Mouse (Mus musculus) retina, adult 2 months (tissue): ENCODE results near the gene Scn3a.
"Not testable (repeated sequence)": the region's sequence is repeated elsewhere in the genome, so short reads cannot be mapped to it uniquely, and the experiment has no call there.

ENCODE experiments used
- DNase-seq: peaks from one replicate; pipeline ENCODE4 v3.0.0-alpha.2; 2012; ENCODE audit warnings: low read depth, low spot score

The Scn3a gene

DNA sequence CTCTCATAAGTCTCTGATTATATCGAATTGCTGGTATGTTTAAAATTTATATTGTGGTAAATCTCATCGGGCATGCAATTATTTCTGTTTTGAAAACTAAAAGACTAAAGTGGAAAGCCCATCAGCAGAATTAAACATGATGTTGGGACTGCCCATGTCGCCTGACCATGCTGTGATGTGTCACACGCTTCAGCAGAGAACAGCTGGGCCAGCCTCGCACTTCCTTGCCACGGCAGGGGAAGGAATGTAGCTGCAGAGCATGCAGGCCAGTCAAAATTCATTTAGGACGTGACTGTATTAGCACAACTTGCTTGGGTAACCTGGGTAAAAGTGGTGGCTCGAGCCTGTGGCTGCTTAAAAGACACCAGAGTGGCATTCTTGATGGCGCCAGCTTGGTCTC, 77.0 kb downstream of the Scn3a start:
- no peak for DNase-seq

- DNase-seq, result no peak
Observed at GRCm38 (mm10) chr2:65483434-65483833, 84.0 kb downstream of the Scn3a start.

DNA sequence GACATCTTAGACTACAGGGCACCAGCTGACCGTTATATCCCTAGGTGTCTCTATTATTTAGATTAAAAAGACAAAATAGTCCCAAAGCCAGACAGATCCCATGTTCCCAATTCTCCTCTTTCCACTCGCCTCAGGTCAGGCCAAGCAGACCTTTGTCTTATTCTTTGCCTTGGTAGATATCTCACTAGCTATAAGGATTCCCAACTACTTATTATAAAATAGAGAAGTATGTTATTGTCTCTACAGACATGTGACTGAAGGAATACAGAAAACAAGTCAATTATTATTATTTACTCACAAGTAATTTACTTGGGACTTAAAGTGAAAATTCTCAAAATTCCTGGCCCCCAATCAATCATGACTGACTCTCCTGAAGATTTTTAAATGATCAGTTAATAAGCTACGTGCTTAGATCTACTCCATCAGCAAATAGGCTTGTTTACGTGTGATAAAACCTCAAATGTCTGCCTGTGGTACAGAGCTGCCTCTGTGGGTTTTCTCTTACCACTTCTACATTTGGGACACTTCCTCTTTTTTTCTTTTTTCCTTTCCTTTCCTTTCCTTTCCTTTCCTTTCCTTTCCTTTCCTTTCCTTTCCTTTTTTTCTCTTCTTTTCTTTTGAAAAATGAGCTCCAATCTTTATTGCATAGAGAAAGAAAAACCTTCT, 86.3 kb downstream of the Scn3a start:
- no peak for DNase-seq

DNA sequence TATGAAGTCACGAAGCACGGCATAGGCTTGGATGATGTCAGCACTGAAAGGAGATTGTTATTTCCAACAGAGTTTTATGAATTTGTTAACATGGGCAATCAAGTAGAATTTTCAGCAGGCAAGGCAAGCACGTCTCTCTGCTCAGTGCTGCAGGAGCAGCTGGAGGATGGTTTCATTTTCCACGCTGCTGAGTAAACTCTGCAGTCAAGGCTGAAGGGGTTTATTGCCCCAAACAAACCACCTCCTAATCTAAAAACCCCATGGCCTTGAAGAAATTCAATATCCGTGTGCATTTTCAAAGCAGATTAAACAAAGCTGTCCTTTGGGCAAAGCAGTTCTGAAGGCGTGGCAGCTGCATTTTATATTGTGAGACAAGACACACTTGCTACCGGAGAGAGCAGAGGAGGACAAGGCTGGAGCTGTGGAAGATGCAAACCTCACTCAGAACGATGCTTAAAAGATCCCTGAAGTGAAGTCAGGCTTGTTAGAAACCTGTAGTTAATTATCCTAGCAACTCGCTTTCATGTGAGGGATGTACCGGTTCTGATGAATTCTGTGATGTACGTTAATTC, 96.0 kb downstream of the Scn3a start:
- no peak for DNase-seq

DNA sequence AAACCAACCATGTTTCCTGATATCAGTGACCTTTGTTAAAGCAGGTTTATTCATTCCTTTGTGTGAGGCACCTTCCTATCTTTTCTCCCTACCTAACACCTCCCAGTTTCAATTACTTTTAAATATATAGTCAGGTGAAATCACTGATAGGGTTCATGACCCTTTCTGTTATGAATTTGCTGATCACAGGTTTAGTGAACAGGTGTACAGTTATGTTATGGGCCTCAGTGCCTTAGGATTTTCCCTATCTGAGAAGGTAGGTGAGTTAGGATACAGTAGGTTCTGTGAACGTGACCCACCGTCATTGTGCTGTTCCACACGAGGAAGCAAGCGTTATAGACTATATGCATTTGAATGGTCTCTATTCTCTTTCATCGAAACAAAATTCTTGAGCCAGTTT, 101.7 kb downstream of the Scn3a start:
- DNase-seq, result no peak

GRCm38 (mm10) chr2:65453763-65454162, 113.7 kb downstream of the Scn3a start:
- no peak for DNase-seq

DNA sequence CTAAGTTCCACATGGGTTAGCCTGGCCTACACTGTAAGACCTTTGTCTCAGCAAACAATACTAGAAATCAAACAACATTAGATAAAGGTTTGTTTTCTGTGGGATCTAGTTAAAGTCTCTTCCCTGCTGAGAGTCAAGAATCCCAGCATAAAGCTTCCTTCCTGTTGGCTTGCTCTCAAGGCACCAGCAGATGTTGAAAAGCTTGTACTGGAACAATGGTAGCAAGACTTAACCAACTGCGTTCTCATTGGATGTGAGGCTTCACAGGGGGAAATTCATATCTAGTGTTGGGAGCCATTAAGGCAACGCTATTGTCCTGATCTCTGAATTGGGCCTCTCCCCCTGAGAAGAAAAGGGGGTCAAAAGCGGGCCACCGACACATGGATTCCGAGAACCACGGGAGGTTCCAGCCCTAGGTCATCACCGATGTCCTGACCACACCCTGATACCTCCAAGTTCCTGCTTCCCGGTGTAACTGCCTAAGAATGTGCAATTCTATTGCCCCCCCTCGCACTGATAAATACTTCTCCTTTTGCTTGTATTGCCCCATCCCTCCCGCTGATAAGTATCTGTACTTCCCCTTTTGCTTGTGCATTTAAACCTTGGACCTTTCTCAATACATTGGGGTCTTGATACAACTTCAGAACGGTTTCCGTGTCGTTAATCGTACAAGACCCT, 115.9 kb downstream of the Scn3a start:
- not testable (repeated sequence) for DNase-seq

DNA sequence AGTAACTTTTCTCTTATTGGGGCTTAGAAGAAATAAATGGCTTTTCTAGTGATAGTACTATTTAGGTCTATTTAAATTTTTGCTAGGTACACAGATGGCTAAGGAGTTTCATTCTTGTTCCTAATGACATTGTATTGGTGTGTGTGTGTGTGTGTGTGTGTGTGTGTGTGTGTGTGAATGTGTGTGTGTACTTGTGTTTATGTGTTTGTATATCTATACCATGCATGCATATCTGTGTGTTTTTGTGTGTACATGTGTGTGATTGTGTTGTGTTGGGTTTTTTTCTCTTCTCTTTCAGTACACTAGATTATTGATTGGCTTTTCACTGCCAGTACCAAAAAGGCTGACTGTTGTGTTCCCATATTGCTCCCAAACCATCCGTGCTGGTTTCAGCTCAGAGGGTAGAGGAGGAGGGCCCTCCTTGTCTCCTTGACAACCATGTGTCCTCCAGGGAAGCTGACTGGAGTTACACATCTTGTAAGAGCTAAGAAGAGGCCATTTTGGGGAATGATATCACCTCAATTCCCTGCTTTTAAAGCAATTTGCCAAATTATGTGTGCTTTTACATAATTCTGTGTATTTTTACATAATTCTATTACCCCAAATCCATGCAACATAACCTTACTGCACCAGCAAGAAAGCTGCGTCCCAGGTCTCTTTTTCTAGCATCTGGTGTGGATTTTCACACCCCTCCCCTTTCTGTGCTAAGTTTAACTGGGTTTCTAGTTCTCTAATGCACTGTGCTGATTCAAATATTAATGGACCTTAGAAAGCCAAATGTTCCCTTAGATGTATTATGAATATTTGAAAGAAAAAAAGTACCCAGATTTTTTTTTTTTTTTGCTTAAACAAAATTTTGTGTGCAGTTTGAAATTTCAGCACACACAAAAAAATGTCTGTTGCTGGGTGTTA, 116.7 kb downstream of the Scn3a start:
- DNase-seq, result no peak

- no peak for DNase-seq
Observed at GRCm38 (mm10) chr2:65449126-65449828, 118.2 kb downstream of the Scn3a start.

- no peak for DNase-seq
Observed at GRCm38 (mm10) chr2:65443082-65443481, 124.3 kb downstream of the Scn3a start.

GRCm38 (mm10) chr2:65441566-65441965, 125.9 kb downstream of the Scn3a start:
- DNase-seq, result no peak

DNA sequence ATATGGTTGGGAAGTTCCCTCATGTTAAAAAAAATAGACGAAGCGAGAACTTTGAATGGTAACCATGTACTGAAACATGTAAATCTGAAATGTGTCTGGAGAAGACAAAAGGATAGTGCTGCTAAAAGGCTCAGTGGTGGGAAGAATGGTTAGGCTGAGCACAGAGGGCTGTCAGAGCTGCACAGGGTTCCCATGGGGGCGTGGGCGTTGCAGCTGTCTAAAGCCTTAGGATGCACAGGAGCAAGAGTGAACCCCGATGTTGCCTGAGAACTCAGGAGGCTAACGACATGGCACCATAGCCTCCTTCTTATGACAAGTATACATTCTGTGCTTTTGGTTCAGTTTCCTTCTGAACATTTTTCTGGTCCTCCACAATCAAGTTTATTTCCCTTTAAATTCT, 126.3 kb downstream of the Scn3a start:
- DNase-seq, result no peak

GRCm38 (mm10) chr2:65436917-65437316, 130.5 kb downstream of the Scn3a start:
- DNase-seq, result no peak

DNA sequence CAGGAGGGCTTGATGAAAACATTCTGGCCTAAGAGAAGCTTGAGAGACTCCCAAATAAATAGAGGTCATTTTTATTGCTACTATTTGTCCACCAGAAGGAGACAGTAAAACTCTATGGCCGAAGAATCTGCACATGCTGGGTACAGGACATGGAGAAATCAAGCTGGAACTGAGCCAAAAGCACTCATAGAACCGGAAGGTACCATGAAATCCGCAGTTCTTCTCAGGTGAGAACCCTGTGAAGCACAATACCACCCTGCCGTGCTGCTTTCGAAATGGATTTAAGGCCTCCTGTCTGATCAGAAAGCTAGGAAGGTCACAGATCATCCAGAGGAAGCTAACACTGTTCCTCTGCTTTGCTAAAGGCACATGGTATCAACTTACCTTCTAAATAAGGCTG, 143.9 kb downstream of the Scn3a start:
- DNase-seq, result no peak

DNA sequence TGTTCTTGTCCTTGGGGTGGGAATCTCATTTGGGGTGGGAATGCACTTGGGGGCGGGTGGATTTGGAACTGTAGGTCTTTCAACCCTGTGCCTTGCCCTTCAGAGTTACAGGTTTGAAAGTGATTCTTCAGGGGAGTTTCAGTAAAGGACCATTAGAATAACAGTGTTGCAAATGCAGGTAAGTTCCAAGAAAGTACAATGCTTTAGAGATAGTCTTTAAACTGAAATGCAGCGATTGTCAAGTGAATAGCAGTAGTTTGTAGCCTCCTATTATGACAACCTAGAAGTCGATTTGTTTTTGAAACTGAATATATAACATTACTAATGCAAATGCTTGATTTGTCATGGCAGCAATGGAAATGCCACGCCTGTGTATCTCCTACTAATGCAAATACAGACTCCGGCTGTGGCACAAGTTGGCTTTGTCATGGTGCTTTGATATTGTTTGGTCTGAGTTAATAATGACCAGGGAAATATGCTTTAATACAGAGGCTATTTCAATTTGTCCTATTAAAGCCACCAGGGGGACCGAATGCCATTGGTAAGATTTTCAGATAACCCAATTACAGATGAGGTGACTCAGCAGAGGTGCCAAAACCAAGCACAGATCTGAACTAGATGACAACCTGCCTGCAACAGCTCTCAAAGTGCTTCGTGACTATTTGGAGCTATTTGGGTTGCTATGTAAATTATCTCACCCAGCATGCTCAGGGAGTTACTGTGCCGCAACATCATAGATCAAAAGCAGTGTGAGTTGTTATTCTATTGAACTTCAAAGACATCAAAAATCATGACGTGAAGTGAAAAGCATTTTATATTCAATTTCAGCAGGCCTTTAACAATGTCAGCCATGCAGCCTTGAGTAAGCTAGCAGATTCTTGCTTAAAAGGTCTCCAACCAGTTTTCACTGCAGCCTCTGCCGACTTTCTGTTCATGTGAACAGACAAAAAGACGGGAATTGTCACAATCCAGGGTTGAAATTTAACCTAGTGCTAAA, 145.9 kb downstream of the Scn3a start:
- DNase-seq, result no peak

GRCm38 (mm10) chr2:65418608-65419007, 148.8 kb downstream of the Scn3a start:
- DNase-seq, result no peak

DNA sequence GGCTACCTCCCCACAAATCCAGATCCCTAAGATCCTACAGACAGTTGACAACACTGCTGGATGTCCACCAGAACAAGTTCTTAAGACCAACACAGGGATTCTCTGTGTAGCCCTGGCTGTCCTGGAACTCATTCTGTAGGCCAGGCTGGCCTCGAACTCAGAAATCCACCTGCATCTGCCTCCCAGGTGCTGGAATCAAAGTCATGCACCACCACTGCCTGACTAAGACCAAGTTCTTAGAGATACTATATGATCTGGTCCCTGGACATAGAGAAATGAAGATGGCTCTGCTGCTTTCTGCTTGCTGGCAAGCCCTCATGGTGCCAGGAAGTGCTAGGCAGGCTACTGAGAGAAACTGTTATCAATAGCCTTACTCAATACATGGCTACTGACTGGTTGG, 150.9 kb downstream of the Scn3a start:
- DNase-seq, result no peak

- no peak for DNase-seq
Observed at GRCm38 (mm10) chr2:65415294-65415693, 152.1 kb downstream of the Scn3a start.

DNA sequence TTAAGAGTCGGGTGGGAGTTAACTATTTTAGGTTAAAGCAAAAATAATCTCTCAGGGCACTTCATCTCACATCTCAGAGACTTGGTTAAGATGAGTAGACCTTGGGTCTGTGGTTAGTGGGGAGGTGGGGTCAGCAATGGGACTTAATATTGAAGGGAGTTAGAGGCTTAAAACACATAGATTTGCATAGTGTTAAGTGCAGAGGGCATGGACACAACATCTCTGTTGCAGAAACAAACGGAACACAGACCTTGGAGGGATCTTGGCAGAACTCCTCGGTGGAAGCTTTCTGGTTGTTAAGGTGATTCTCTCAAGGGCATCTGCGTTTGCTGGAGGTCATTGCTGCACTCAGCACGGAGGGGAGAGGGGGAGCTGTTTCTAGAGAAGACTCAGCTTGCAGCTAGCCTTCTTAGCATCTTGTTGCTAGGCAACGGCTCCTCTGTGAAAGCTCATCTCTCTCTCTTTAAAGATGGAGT, 152.6 kb downstream of the Scn3a start:
- peak; percentile 18 for DNase-seq

GRCm38 (mm10) chr2:65414237-65414636, 153.2 kb downstream of the Scn3a start:
- no peak for DNase-seq
